Mouse (Mus musculus): ENCODE results near the gene Eif1b. TPM values are rescaled to one million over a fixed set of nuclear protein-coding genes. Genes with fewer than 3 reads are reported as not detected.
A peak's percentile ranks its signal among the peaks of the same experiment; 100 is the strongest.

The Eif1b gene
- total RNA-seq (2021) = 10 to 100 TPM; 41.1 TPM
- long read RNA-seq, experiment 1, transcript Eif1b-201 (4 exons, 1,035 nt) = major isoform, 37 of 37 reads
- long read RNA-seq, experiment 1, partial matches to known transcripts = 0 of 37 reads
- long read RNA-seq, experiment 1, other reads (novel, unspliced or antisense) = 0 of 37 reads
- long read RNA-seq, experiment 2, transcript Eif1b-201 (4 exons, 1,035 nt) = major isoform, 41 of 42 reads
- long read RNA-seq, experiment 2, partial matches to known transcripts = 1 of 42 reads
- long read RNA-seq, experiment 2, other reads (novel, unspliced or antisense) = 0 of 42 reads

GRCm38 (mm10) chr9:120492010-120492399, at the start of gene Eif1b:
Eif1b (plus strand) TSS chr9:120492232.
- DNase-seq = no peak

GRCm38 (mm10) chr9:120444642-120445041, 47.4 kb upstream of the Eif1b start:
- DNase-seq = no peak

- DNase-seq = no peak
These were observed 42.2 kb upstream of the Eif1b start for GRCm38 (mm10) chr9:120449696-120450329.

- DNase-seq = no peak
These were observed 36.0 kb upstream of the Eif1b start for GRCm38 (mm10) chr9:120455768-120456655.

- no peak for DNase-seq
These were observed 21.6 kb upstream of the Eif1b start for GRCm38 (mm10) chr9:120470431-120470830.

- DNase-seq = no peak
These were observed 10.4 kb upstream of the Eif1b start for GRCm38 (mm10) chr9:120481644-120482043.

GRCm38 (mm10) chr9:120482382-120482781, 9.7 kb upstream of the Eif1b start:
- no peak for DNase-seq

- DNase-seq = no peak
These were observed 8.9 kb upstream of the Eif1b start for GRCm38 (mm10) chr9:120483101-120483500.

GRCm38 (mm10) chr9:120487076-120487475, 5.0 kb upstream of the Eif1b start:
- DNase-seq = peak; percentile 40

GRCm38 (mm10) chr9:120491509-120491908, 523 bp upstream of the Eif1b start:
- no peak for DNase-seq

GRCm38 (mm10) chr9:120492400-120493351, 644 bp downstream of the Eif1b start:
- peak; percentile 82 for DNase-seq

- no peak for DNase-seq
These were observed 1.7 kb downstream of the Eif1b start for GRCm38 (mm10) chr9:120493781-120494180.

- DNase-seq = peak; percentile 55
These were observed 4.7 kb downstream of the Eif1b start for GRCm38 (mm10) chr9:120496691-120497090.

GRCm38 (mm10) chr9:120497983-120498382, 6.0 kb downstream of the Eif1b start:
- no peak for DNase-seq

- DNase-seq = no peak
These were observed 9.3 kb downstream of the Eif1b start for GRCm38 (mm10) chr9:120501191-120501902.

- DNase-seq = peak; percentile 76
These were observed 10.0 kb downstream of the Eif1b start for GRCm38 (mm10) chr9:120502013-120502412.

- no peak for DNase-seq
These were observed 12.4 kb downstream of the Eif1b start for GRCm38 (mm10) chr9:120504423-120504822.

- peak; percentile 39 for DNase-seq
These were observed 19.7 kb downstream of the Eif1b start for GRCm38 (mm10) chr9:120511781-120512180.

GRCm38 (mm10) chr9:120516720-120517119, 24.7 kb downstream of the Eif1b start:
- DNase-seq = no peak

GRCm38 (mm10) chr9:120518946-120519345, 26.9 kb downstream of the Eif1b start:
- DNase-seq = no peak

Measured in gastrocnemius, postnatal 10 days (tissue).